Mouse (Mus musculus) forebrain, postnatal 0 days (tissue): ENCODE measurements around the gene Gm21970. TPM values are rescaled to one million over a fixed set of nuclear protein-coding genes. Genes with fewer than 3 reads are reported as not detected.
A peak's percentile ranks its signal among the peaks of the same experiment; 100 is the strongest.

Source experiments
- ATAC-seq: fragments of 200-750 bp; cut with Nextera tagmentation; 2 replicates; pipeline ENCODE4 v1.8.0; 2017; ENCODE audit warnings: mild to moderate bottlenecking, moderate library complexity
- DNase-seq: peaks from one replicate; pipeline ENCODE4 v3.0.0-alpha.2; 2015
- H3K27ac ChIP-seq: fragments of 300-500 bp; sonication (generic); 2 replicates; pipeline ENCODE4 v1.5.1; 2014; ENCODE audit warnings: low read depth, mild to moderate bottlenecking, antibody characterized with exemption, low read length, moderate library complexity, mixed read lengths
- H3K27me3 ChIP-seq: fragments of 300-500 bp; sonication (generic); 2 replicates; pipeline ENCODE4 v1.6.1; 2014; ENCODE audit warnings: mild to moderate bottlenecking, low read length, mixed read lengths; ENCODE audit not compliant: insufficient read depth
- H3K36me3 ChIP-seq: fragments of 300-500 bp; sonication (generic); 2 replicates; pipeline ENCODE4 v1.6.1; 2014; ENCODE audit warnings: mild to moderate bottlenecking, moderate library complexity; ENCODE audit not compliant: insufficient read depth
- H3K4me1 ChIP-seq: fragments of 300-500 bp; sonication (generic); 2 replicates; pipeline ENCODE4 v1.6.1; 2014; ENCODE audit warnings: antibody characterized with exemption; ENCODE audit not compliant: insufficient read depth
- H3K4me2 ChIP-seq: fragments of 300-500 bp; sonication (generic); 2 replicates; pipeline ENCODE4 v1.6.1; 2014; ENCODE audit warnings: low read depth, mild to moderate bottlenecking, moderate library complexity
- H3K4me3 ChIP-seq: fragments of 300-500 bp; sonication (generic); 2 replicates; pipeline ENCODE4 v1.5.1; 2014; ENCODE audit warnings: low read depth, low read length, mixed read lengths
- H3K9ac ChIP-seq: fragments of 300-500 bp; sonication (generic); 2 replicates; pipeline ENCODE4 v1.6.1; 2014; ENCODE audit warnings: mild to moderate bottlenecking
- H3K9me3 ChIP-seq: fragments of 300-500 bp; sonication (generic); 2 replicates; pipeline ENCODE4 v1.6.1; 2016; ENCODE audit warnings: low read length
- CTCF ChIP-seq: sonication (generic); IDR thresholded peaks from 2 replicates; pipeline ENCODE4 v1.5.1; 2016; ENCODE audit warnings: antibody characterized with exemption, control low read depth, low read depth
- WGBS: fragments of 180-500 bp; shearing (Covaris S2); extraction: QIAGEN DNeasy Blood & Tissue Kit; methylation state at CpG from one replicate; pipeline ENCODE4 v1.1.7; 2014; 5-methylcytosine and 5-hydroxymethylcytosine counted together
- polyA plus RNA-seq: library from polyadenylated mRNA; unstranded; fragments of >200 nt; fragmentation: Nextera tagmentation; extraction: Ambion mirVana; gene quantifications from 2 replicates; pipeline ENCODE4 v1.2.1, GENCODE M21; 2015
- total RNA-seq: library from RNA; depleted of rRNA; stranded (reverse); fragments of >200 nt; gene quantifications from 2 replicates; pipeline ENCODE4 v1.2.3, GENCODE M21; 2014

Gene Gm21970
- total and polyA plus RNA-seq, 2 experiments from 2014 or later, result not detected

- peaks cover 22% of the 10 kb centered on the region for H3K36me3 ChIP-seq
- 70% methylated on average over 6 of the region's 6 CpGs for WGBS
- H3K27me3 ChIP-seq, result no peaks in the 10 kb centered on the region
- no peaks in the 10 kb centered on the region for H3K4me1 ChIP-seq
- H3K27ac ChIP-seq, result no peak overlapping the region
- no peak overlapping the region for H3K4me3 ChIP-seq
- no peaks in the 10 kb centered on the region for H3K9me3 ChIP-seq
- DNase-seq (no peak), ATAC-seq (no peak)
- TF ChIP-seq CTCF, result no peak
- no peak overlapping the region for H3K9ac ChIP-seq
- no peak overlapping the region for H3K4me2 ChIP-seq
Measured at GRCm38 (mm10) chr16:91401569-91402165, 10.1 kb downstream of the Gm21970 start.

GRCm38 (mm10) chr16:91403784-91404183 is 12.3 kb downstream of the Gm21970 start:
- Histone ChIP-seq H3K9ac (no peak overlapping the region), H3K4me3 (no peak overlapping the region), H3K4me2 (no peak overlapping the region), H3K27me3 (no peaks in the 10 kb centered on the region), H3K36me3 (peaks cover 14% of the 10 kb centered on the region), H3K4me1 (no peaks in the 10 kb centered on the region), H3K9me3 (no peaks in the 10 kb centered on the region), H3K27ac (no peak overlapping the region)
- ATAC-seq, result no peak
- WGBS, result 82% methylated on average over 9 of the region's 9 CpGs
- DNase-seq, result no peak
- TF ChIP-seq CTCF, result no peak

- H3K4me1 ChIP-seq, result no peaks in the 10 kb centered on the region
- peaks cover 14% of the 10 kb centered on the region for H3K36me3 ChIP-seq
- no peak for ATAC-seq
- H3K9me3 ChIP-seq, result no peaks in the 10 kb centered on the region
- no peak for DNase-seq
- no peak for TF ChIP-seq CTCF
- H3K4me3 ChIP-seq, result no peak overlapping the region
- H3K4me2 ChIP-seq, result no peak overlapping the region
- WGBS, result 95% methylated on average over 8 of the region's 8 CpGs
- no peak overlapping the region for H3K27ac ChIP-seq
- H3K27me3 ChIP-seq, result no peaks in the 10 kb centered on the region
- no peak overlapping the region for H3K9ac ChIP-seq
Measured at GRCm38 (mm10) chr16:91404187-91404586, 12.7 kb downstream of the Gm21970 start.

GRCm38 (mm10) chr16:91404828-91405577 is 13.5 kb downstream of the Gm21970 start:
- Histone ChIP-seq H3K4me1 (no peaks in the 10 kb centered on the region), H3K4me2 (no peak overlapping the region), H3K27me3 (no peaks in the 10 kb centered on the region), H3K36me3 (peaks cover 14% of the 10 kb centered on the region), H3K9me3 (no peaks in the 10 kb centered on the region), H3K4me3 (no peak overlapping the region), H3K9ac (no peak overlapping the region), H3K27ac (no peak overlapping the region)
- no peak for ATAC-seq
- TF ChIP-seq CTCF, result no peak
- no peak for DNase-seq
- WGBS, result 71% methylated on average over 10 of the region's 10 CpGs

GRCm38 (mm10) chr16:91405640-91406584 is 14.4 kb downstream of the Gm21970 start, which contains the start of gene Il10rb:
Gene Il10rb, plus strand, starts transcription at chr16:91406164.
- Histone ChIP-seq H3K4me2 (peak within 1 kb of the TSS; percentile 98), H3K27me3 (no peaks in the 10 kb centered on the region), H3K9me3 (no peaks in the 10 kb centered on the region), H3K36me3 (peaks cover 9% of the 10 kb centered on the region; the same call in 1 of the 2 replicates), H3K27ac (peak within 1 kb of the TSS; percentile 57), H3K9ac (peak within 1 kb of the TSS; percentile 61), H3K4me3 (peak within 1 kb of the TSS; percentile 54), H3K4me1 (no peaks in the 10 kb centered on the region)
- WGBS, result 10% methylated on average over 46 of the region's 51 CpGs
- peak; percentile 80 for ATAC-seq
- DNase-seq, result peak; percentile 47
- no peak for TF ChIP-seq CTCF

GRCm38 (mm10) chr16:91406585-91407220 is 15.2 kb downstream of the Gm21970 start:
- peak; percentile 41 for ATAC-seq
- TF ChIP-seq CTCF, result peak; percentile 7; the same call in 1 of the 2 replicates
- 5% methylated on average over 13 of the region's 13 CpGs for WGBS
- H3K4me3 ChIP-seq, result peak overlapping the region; percentile 54
- peaks cover 9% of the 10 kb centered on the region; the same call in 1 of the 2 replicates for H3K36me3 ChIP-seq
- peak overlapping the region; percentile 57 for H3K27ac ChIP-seq
- H3K9me3 ChIP-seq, result no peaks in the 10 kb centered on the region
- peak; percentile 37 for DNase-seq
- peak overlapping the region; percentile 61 for H3K9ac ChIP-seq
- no peaks in the 10 kb centered on the region for H3K4me1 ChIP-seq
- peak overlapping the region; percentile 98 for H3K4me2 ChIP-seq
- no peaks in the 10 kb centered on the region for H3K27me3 ChIP-seq
